Mouse (Mus musculus) naive thymus-derived CD4-positive, alpha-beta T cell, adult 2 months (primary cell): Measurements from ENCODE around the gene Cnot1.

Experiments used
- DNase-seq: peaks from one replicate; pipeline ENCODE4 v3.0.0-alpha.2; 2011; ENCODE audit warnings: low read depth

Gene Cnot1

DNA sequence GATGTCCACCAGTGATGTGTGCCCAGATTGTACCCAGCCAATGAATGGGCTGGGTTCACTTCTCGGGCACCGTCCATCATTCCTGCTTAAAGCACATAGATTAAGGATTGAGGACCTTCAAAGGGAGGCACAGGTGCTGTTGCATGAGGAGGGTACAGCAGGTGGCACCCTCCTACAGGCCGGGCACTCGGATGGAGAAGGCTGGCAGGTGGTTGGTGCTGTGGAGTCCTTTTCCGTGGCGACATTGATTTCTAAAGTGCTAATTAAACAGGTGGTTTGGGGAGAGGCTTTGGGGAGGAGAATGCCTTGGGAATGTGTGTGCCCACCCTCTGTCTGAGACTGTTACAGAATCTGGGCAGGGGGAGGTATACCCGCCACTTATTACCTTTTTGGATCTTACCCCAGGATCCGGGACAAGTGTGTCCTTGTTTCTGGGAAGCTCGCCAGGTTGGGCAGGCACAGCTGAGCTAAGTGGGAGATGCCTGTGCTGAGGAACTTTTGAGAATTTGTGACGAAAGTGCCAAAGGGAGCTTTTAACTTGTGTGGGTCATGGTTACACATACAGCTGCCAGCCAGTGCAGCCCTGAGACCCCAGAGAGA, 119.1 kb downstream of the Cnot1 start:
- DNase-seq: no peak

- DNase-seq: no peak
Measured at GRCm38 (mm10) chr8:95678024-95678611, 129.1 kb downstream of the Cnot1 start.

GRCm38 (mm10) chr8:95677591-95678023, 129.7 kb downstream of the Cnot1 start:
- no peak for DNase-seq

DNA sequence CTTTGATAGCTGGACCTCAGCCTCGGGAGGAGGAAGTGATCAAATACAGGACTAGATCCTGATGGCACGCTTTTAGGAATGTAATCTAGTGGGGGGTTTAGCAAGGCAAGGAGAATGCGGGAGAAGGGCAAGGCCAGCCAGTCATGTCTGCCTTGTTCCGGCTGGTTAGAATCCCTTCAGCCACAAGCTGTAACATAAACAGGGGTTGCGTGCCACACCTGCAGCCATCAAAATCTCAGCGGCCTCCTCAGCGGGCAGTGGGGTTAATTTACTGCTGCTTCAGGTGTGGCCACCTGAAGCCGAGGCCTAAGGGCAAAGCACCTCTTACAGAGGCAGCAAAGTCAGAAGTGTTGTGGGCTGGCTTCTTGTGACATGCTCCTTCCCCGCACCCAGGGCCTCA, 130.6 kb downstream of the Cnot1 start, which contains the start of gene Ndrg4:
Gene Ndrg4 (plus strand): TSS at position 350 of the 400 bp plus-strand sequence.
- no peak for DNase-seq

- no peak for DNase-seq
Measured at GRCm38 (mm10) chr8:95672811-95673210, 134.5 kb downstream of the Cnot1 start.

- DNase-seq: no peak
Measured at GRCm38 (mm10) chr8:95671861-95672260, 135.4 kb downstream of the Cnot1 start.

- DNase-seq: no peak
Measured at GRCm38 (mm10) chr8:95669967-95670366, 137.3 kb downstream of the Cnot1 start.
